Mouse (Mus musculus) lung, adult 10 weeks (tissue): ENCODE results near the gene Hrasls. TPM values are rescaled to one million over a fixed set of nuclear protein-coding genes. Genes with fewer than 3 reads are reported as not detected.

Source experiments
- polyA plus RNA-seq: library from polyadenylated mRNA; stranded (reverse); fragments of 350-450 nt; fragmentation: Illumina TruSeq; extraction: RNeasy Lipid Tissue Mini Kit (QIAGEN cat#74804); gene quantifications from one replicate; pipeline ENCODE4 v1.2.3, GENCODE M21; 2014; ENCODE audit warnings: low read depth, low replicate concordance; ENCODE audit not compliant: insufficient read depth

The Hrasls gene
- 0.34 TPM for polyA plus RNA-seq

DNA sequence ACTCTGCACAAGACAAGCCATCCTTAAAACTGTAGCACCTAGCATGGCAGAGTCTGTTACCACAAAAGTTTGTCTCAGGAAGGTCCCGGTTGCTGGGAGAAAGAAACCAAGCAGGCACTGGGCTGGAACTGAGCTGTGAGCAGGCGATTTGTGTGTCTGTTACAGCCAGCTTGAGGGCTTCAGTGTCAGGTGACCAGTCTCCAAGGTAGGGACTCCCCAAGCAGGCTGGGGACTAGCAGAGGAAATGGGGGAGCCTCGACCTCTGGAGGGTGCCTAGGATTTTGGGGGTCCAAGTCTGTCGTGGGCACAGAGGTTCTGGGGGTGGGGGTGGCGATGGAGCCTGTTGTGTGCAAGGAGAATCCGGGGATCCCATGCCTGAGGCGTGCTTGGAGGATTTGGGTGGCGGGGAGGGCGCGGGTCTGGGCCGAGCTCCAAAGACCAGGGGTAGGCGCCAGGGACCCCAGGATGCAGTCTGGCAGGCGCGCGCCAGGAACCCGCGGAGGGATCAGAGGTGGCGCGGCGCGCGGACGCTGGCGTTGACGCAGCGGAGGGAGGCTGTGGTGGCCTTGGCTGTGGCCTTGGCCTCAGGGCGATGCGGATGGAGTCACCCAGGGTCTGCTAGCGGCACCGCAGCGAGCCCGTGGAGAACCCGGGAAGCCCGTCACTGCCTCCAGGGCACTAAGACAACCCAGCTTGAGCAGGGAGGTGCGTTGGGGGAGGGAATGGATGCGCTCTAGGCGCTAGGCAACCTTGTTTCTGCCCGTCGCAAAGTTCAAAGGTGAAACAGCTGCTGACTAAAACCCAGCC is at the start of gene Hrasls:
Gene Hrasls, plus strand, starts transcription at position 91 of the 807 bp plus-strand sequence.

Other genes starting within 250 kb of the Hrasls start
- not detected for gene Atp13a5, start 169.0 kb downstream of the Hrasls start, polyA plus RNA-seq